Mouse (Mus musculus) testis, adult 2 months (tissue): ENCODE data around the gene Auts2.

Source experiments
- CTCF ChIP-seq: fragments of 200-500 bp; IDR thresholded peaks from 2 replicates; pipeline ENCODE4 v1.5.1; 2012; ENCODE audit warnings: low read depth, mild to moderate bottlenecking, inconsistent platforms, low read length, moderate library complexity; ENCODE audit not compliant: control insufficient read depth, insufficient read depth, insufficient replicate concordance
- POLR2A ChIP-seq: fragments of 200-500 bp; IDR thresholded peaks from 2 replicates; pipeline ENCODE4 v1.6.1; 2012; ENCODE audit warnings: low read depth, mild to moderate bottlenecking, inconsistent platforms, low read length, moderate library complexity; ENCODE audit not compliant: control insufficient read depth

DNA sequence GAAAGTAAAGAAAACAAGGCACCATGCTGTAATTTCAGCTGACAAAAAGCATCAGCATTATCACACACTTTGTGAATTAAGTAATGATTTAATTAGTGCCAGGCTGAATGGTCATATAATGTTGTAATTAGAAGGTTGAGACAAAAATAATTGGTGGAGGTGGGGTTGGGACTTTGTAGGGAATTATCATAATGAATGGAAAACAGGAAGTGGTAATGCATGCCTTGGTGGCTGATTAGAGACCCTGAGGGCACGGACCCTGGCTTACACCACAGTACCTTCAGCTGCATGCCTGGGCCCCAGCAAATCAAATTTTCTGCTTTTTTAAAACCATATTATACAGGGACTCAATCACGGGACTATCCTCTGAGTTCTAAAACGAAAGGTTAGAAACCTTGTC is 586.1 kb downstream of the Auts2 start:
- TF ChIP-seq POLR2A (no peak), CTCF (no peak)
